Mouse (Mus musculus) left cerebral cortex, postnatal 4 days (tissue): ENCODE measurements around the gene Olfr745. TPM values are rescaled to one million over a fixed set of nuclear protein-coding genes. Genes with fewer than 3 reads are reported as not detected.

ENCODE experiments used
- DNase-seq: peaks from one replicate; pipeline ENCODE4 v3.0.0-alpha.2; 2022
- intact Hi-C: fragments of 180-260 bp; cut with DNase I; formaldehyde crosslinking; loops from one replicate; pipeline ENCODE4 v1.15.1; 2025
- total RNA-seq, 2 experiments: library from RNA; stranded (reverse); gene quantifications; 2 replicates each; pipeline ENCODE4 v1.2.3; 2021

The Olfr745 gene
- total RNA-seq: not detected

DNA sequence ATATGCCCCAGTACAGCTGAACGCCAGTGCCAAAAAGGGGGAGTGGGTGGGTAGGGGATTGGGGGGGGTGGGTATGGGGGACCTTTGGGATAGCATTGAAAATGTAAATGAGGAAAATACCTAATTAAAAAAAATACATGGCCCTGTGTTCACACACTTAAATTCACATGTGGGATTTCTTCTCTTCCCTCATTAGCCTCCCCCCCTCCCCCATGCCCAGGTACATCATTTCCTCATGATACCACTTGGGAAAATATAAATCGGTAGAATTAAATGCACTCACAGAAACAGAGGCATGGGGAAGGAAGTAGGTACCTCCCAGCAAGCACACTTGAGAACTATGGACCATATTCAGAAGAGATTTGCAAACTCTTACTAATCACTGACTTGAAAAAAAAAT lies at the start of gene Olfr745:
Gene Olfr745 (plus strand): TSS at position 301 of the 400 bp plus-strand sequence.
- no peak for DNase-seq
- intact Hi-C loops: no loop called here

GRCm38 (mm10) chr14:50614579-50614978 lies 24.6 kb upstream of the Olfr745 start, which contains the start of gene Olfr744:
Gene Olfr744 (plus strand): TSS chr14:50614879.
- intact Hi-C loops: no loop called here
- DNase-seq: no peak

DNA sequence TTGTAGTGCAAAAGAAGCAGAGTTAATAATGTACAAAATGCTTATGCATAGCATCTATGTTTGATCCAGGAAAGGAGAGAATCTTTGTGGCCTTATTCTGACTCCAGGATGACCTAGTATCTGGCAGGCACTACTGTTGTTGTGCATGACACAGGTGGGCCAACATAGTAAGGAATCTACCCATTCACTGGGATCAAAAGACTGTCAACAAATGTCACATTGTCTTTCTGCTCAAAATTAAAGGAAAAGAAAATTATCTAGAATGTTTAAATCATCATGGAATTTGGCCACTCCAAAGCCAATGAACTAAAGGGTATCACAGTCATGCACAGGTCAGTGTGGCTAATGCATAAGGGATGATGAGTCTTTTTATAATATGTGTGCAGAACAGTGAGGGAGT lies 7.6 kb downstream of the Olfr745 start, which contains the start of gene Olfr746:
Gene Olfr746 (plus strand): TSS at position 301 of the 400 bp plus-strand sequence.
- DNase-seq: no peak
- intact Hi-C loops: no loop called here

- DNase-seq: no peak
- intact Hi-C loops: no loop called here
Measured at GRCm38 (mm10) chr14:50693106-50693505, 53.9 kb downstream of the Olfr745 start, which contains the start of gene Olfr747. Gene Olfr747 (minus strand): TSS chr14:50693206.

Other genes with a start within 250 kb of the Olfr745 start
- not detected for gene Olfr738, start 231.8 kb upstream of the Olfr745 start, total RNA-seq
- gene Olfr739, start 220.8 kb upstream of the Olfr745 start, total RNA-seq: not detected
- not detected for gene Olfr740, start 193.8 kb upstream of the Olfr745 start, total RNA-seq
- gene Olfr741, start 166.7 kb upstream of the Olfr745 start, total RNA-seq: not detected
- gene Olfr742, start 135.8 kb upstream of the Olfr745 start, total RNA-seq: not detected
- gene Olfr743, start 117.5 kb upstream of the Olfr745 start, total RNA-seq: not detected
- not detected for gene Olfr744, start 24.5 kb upstream of the Olfr745 start, total RNA-seq
- gene Olfr746, start 7.7 kb downstream of the Olfr745 start, total RNA-seq: not detected
- gene Olfr747, start 53.8 kb downstream of the Olfr745 start, total RNA-seq: not detected
- not detected for gene Olfr748, start 68.0 kb downstream of the Olfr745 start, total RNA-seq
- gene Olfr749, start 105.7 kb downstream of the Olfr745 start, total RNA-seq: not detected
- 10 to 100 TPM; 79.6 to 89.0 TPM for gene Ttc5, start 146.1 kb downstream of the Olfr745 start, total RNA-seq
- gene Ccnb1ip1, start 168.3 kb downstream of the Olfr745 start, total RNA-seq: under 1 TPM in 1 of 2 experiments, not detected in 1; 0.58 TPM
- 10 to 100 TPM; 33.5 to 35.3 TPM for gene Parp2, start 168.5 kb downstream of the Olfr745 start, total RNA-seq
- gene Tep1, start 231.2 kb downstream of the Olfr745 start, total RNA-seq: 1 to 10 TPM; 1.6 to 3.4 TPM